Mouse (Mus musculus): ENCODE results near the gene Hdhd5. TPM values are rescaled to one million over a fixed set of nuclear protein-coding genes. Genes with fewer than 3 reads are reported as not detected.

Hdhd5 gene
- polyA plus RNA-seq, 1 experiment, result 33.0 TPM

DNA sequence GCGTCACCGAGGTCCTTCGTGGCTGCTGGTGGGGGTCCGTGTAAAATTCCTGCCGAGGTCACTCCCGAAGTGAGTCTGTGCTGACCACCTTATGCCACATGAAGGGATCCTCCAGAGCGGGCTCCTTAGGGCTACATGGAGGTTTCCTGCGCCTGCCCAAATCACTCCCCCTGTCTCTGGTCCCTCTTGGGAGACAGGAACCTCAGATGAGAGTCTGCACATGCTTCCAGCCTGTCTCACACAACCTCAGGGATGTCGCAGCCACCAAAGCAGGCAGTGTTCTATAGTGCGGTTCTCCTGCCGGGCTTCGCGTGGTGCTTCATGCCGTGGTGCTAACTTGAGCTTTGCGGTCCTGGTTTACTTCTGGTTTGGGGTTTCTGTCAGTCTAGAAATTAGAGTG, 69.9 kb downstream of the Hdhd5 start:
- Histone ChIP-seq H3K27ac (ENCODE audit: control insufficient read depth, insufficient read depth, low read depth, low read length) (no peak overlapping the region), H3K4me3 (ENCODE audit: control insufficient read depth, low read depth, low read length) (no peak overlapping the region), H3K27me3 (ENCODE audit: control insufficient read depth, insufficient read depth, low read length) (no peaks in the 10 kb centered on the region), H3K4me1 (ENCODE audit: control insufficient read depth, insufficient read depth, low read length) (peaks cover 10% of the 10 kb centered on the region), H3K36me3 (ENCODE audit: control insufficient read depth, insufficient read depth, low read length) (no peaks in the 10 kb centered on the region)
- TF ChIP-seq CTCF (IDR thresholded peaks at IDR 0.05; ENCODE audit: control insufficient read depth, insufficient read depth, insufficient replicate concordance, low read depth, low read length) (no peak), POLR2A (IDR thresholded peaks at IDR 0.05; ENCODE audit: control insufficient read depth, low read depth, low read length) (no peak)

Other genes starting within 250 kb of the Hdhd5 start
- gene D330020A13Rik, start 237.0 kb downstream of the Hdhd5 start, polyA plus RNA-seq (2012; rRNA removed), result 0.10 TPM in 1 of 2 replicates, not detected in the other
- 8.2 and 10.2 TPM in 2 replicates for gene B4galnt3, start 236.8 kb downstream of the Hdhd5 start, polyA plus RNA-seq (2012; rRNA removed)
- gene Kdm5a, start 167.2 kb downstream of the Hdhd5 start, polyA plus RNA-seq (2012; rRNA removed), result 4.7 and 5.7 TPM in 2 replicates
- 10.3 and 11.0 TPM in 2 replicates for gene Ccdc77, start 166.9 kb downstream of the Hdhd5 start, polyA plus RNA-seq (2012; rRNA removed)
- gene Il17ra, start 68.1 kb downstream of the Hdhd5 start, polyA plus RNA-seq (2012; rRNA removed), result 4.2 and 4.6 TPM in 2 replicates
- 0.10 and 0.14 TPM in 2 replicates for gene Tmem121b, start 37.5 kb downstream of the Hdhd5 start, polyA plus RNA-seq (2012; rRNA removed)
- 16.7 and 16.8 TPM in 2 replicates for gene Cecr2, start 135.1 kb upstream of the Hdhd5 start, polyA plus RNA-seq (2012; rRNA removed)
- 5.8 and 6.5 TPM in 2 replicates for gene Slc25a18, start 242.3 kb upstream of the Hdhd5 start, polyA plus RNA-seq (2012; rRNA removed)

All from testis, adult 2 months (tissue).